Mouse (Mus musculus) thymus, postnatal 4 days (tissue): ENCODE measurements around the gene Eif2b1.
"Not testable (repeated sequence)": the region's sequence is repeated elsewhere in the genome, so short reads cannot be mapped to it uniquely, and the experiment has no call there.

ENCODE experiments used
- DNase-seq: peaks from one replicate; pipeline ENCODE4 v3.0.0; 2021

The Eif2b1 gene

DNA sequence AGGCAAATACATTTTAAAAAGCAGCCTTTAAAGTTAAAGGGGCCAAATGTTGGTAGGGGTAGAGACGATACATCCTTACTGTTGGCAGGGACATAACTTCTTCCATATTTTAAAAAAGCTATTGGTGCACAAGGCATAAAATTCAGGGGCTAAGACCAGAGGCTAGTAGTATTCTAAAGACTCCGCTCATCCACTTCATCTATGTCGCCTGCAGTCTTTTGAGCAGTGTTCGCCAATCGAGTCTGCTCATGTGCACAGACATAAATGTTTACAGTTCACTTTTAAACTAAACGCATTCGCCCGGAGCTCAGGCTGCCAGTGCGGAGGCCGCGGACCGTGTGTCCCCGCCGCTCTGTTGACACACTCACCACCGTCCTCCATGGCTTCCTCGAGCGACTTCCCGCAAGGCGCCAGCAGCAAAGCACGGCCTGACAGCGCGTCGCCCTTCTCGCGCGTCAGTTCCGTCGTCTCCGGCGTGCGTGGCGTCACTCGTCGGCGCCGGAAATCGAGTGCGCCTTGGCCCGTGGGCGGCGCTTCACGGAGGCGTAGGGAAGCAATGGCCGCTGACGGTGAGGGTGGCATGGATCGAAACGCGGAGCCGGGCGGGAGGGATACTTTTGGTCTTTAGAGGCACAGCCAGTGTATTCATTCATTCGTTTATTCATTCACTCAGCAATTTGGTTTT, at the start of gene Eif2b1, which contains the start of gene Gtf2h3:
Gene Eif2b1 (minus strand): TSS at position 499 of the 685 bp plus-strand sequence.
Gene Gtf2h3 (plus strand): TSS at position 508 of the 685 bp plus-strand sequence.
- peak; percentile 97 for DNase-seq

DNA sequence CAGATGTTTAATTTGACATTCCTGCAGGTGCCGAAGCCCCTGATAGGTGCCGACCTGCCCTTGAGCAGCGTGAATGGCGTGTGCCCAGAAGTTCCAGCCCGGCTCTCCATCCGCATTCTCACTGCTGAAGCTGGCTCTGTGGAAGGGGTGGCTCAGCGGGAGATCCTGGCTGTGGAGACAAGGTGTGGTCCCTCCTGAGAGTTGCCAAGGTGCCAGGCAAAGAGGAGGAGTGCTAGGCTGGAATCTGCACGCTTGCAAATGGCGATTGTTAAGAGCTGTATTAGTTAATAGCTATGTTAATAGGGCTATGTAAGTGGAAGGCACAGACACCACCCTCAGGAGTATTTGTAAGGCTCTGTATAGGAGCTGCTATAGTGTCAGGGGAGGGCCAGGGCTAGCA, 45.4 kb upstream of the Eif2b1 start:
- no peak for DNase-seq

DNA sequence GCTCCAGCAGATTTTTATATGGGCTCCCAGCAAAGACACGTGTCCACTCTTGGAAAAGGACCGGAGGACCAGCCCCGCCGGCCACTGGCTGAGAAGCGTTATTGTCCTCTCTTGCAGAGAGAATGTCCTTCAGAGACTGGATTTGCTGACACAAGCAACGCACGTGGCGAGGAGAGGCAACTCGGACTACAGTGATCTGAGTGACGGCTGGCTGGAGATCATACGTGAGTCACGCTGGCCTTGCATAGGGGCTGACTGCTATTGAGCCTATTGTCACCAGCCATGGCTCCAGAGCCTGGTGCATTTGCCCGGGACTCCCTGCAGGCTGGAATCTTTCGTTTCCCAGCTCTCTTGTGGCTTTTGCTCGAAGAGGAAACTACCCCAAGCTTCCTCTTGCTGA, 44.0 kb upstream of the Eif2b1 start:
- no peak for DNase-seq

DNA sequence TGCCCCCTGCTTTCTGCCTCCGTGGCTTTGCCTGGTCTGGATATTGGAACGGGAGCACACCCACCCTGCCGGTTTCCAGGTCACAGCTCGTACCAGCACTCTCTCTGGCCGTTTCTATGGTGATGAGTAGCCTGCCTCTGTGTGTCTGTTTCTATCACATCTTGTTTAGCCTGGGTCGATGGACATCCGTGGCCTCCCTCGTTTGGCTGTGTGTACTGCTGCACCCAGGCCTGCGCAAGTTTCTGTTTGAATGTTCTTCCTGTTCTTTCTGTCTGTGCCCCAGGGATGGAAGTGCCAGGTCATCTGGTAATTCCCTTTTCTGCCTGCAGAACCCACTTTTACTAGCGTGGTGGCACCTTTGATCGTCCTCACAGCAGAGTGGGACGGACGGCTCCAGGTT, 42.4 kb upstream of the Eif2b1 start:
- DNase-seq, result no peak

DNA sequence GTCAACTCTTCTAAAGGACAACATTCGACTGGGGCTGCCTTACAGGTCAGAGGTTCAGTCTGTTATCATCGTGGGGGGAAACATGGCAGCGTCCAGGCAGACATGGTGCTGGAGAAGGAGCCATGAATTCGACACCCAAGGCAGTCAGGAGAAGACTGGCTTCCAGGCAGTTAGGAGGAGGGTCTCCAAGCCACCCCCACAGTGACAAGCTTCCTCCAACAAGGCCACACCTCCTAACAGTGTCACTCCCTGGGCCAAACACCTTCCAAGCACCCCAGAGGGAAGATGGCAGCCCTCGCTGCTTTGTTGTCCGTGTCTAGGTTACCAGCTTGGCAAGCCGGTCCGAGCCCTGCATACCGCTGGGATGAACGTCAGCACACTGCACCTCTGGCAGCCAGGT, 39.8 kb upstream of the Eif2b1 start:
- no peak for DNase-seq

DNA sequence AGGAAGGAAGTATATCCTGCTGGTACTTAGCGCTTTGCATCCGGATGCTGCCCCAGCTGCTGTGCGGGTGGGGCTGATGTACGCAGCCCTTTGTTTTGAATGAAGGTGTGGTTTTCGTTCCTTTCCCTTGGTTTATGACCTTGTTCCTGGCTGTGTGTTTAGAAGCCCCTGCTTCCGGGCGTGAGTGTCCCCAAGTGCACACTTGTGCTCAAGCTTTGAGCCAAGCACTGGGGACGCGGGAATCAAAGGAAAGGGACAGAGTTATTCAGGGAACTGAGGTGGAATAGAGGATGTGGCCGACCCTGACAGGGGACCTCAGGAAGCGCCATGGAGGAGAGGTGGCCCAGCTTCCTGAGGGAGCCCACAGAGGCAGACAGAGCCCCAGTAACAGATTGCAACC, 35.8 kb upstream of the Eif2b1 start:
- DNase-seq, result peak; percentile 60

DNA sequence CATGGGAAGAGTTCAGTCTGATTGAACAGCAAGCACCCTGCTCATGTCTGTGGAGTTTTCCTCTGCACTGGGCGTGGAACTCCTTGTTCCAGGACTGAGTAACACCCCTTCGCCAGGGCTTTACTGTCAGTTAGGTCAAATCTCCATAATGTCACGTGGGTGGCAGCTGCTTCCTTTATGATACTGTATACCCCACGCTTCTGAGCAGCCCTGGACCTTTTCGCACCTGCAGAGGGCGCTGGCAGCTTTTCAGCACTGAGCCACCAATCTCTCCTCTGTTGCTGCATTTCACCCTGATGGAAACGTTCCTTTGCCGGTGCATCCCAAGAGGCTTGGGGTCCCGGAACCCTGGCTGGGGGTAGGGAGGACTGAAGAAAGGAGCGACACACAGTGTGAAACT, 32.0 kb upstream of the Eif2b1 start:
- DNase-seq, result peak; percentile 76

DNA sequence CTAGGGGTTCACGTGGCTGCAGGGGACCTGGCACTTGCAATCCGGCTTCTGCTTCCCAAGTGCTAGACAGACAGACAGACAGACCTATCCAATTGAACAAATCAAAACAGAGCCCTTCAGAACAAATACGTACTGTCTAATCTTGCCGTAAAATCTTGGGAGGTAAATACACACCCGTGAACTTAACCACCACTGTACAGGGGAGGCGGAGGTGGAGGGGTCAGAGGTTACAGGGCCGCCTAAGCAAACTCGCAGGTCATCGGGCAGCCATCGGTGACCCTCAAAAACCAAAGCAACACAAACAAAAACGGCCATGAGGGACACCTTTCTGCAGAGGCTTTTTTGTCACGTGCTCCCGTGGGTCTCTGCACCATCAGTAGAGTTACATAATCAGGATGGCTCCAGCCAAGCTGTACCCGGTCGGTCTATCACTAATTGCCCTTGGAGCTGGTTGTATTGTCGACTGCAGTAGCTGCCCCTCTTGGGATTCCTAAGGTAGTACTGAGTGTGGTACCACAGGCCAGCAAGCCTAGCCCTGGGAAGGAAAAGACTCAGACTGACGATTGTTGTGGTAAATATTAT, 26.2 kb upstream of the Eif2b1 start:
- no peak for DNase-seq

DNA sequence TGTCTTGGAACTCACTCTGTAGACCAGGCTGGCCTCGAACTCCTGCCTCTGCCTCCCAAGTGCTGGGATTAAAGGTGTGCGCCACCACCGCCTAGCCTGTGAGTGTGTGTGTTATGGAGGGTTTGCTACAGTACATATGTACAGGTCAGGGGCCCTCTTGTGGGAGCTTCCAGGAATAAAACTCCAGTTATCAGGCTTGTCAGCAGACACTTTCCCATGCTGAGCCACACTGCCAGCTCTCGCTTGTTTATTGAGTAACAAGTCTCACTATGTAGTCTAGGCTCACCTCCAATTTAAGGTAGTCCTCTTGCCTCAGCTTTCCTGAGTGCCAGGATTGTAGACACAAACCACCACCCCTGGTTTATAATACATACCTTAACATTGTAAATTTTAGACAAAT, 25.4 kb upstream of the Eif2b1 start:
- DNase-seq, result no peak

DNA sequence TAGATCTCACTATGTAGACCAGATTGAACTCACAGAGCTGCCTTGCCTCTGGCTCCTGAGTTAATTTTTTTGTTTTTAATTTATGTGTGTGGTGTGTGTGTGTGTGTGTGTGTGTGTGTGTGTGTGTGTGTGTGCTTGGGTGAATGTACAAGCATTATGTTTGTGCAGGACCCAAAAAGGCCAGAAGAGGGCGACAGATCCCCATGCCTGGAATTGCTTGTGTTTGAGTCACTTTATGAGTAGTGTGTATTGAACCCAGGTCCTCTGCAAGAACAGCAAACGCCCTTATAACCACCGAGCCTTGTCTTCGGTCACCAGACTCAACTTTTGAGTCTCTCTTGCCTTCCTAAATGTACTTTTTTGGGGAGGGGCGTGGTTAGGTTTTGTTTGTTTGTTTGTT, 23.4 kb upstream of the Eif2b1 start:
- peak; percentile 83 for DNase-seq

DNA sequence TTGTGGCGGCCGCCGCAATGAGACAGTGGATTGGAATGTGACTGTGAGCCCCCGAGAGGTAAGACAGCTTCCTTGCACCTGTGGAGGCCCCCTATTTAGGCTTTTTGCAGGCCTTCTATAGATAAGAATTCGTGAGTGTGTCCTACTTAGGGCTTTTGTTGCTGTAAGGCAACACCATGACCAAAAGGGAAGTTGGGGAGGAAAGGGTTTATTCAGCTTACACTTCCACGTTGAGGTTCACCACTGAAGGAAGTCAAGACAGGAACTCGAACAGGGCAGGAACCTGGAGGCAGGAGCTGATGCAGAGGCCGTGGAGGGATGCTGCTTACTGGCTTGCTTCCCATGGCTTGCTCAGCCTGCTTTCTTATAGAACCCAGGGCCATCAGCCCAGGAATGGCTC, 20.8 kb upstream of the Eif2b1 start:
- DNase-seq, result not testable (repeated sequence)

DNA sequence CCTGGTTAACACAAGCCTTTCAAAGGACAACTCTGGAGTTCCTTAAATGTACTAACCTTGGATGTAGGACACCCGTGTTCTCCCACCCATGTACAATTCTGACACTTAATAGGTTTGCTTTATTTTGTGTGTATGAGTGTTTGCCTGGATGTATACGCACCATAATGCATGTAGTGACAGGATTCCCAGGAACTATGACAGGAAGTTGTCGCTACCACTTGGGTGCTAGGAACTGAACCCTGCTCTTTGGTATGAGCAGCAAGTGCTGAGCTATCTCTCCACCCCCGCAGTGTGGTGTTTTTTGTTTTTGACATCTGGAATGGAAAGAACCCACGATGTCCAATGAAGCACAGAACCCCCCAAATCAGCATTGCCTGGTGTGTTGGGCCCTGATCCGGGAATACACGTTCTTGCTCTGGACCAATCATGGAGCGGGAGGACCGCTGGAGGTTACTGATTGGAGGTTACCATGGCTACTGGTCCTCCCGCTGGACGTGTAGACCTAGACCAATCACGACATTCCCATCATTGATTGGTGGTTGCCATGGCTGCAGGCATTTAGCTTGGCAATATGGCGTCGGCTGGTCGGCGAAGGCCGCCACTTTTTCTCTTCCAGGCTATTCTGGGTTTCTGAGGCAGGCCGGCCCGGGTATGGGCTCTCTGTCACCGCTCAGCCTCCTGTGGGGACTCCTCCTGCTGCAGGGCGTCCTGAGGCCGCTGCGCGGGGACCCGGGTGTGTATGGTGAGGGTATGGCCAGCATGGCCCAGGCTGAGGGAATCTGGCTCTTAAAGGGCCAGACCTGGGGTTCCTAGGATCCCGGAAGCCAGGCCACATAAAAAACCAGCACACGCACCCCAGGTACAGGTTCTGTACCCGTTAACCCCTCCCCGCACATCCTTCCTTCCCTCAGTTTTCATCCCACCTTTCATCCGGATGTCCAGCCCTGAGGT, 19.6 kb upstream of the Eif2b1 start:
- peak; percentile 65 for DNase-seq

DNA sequence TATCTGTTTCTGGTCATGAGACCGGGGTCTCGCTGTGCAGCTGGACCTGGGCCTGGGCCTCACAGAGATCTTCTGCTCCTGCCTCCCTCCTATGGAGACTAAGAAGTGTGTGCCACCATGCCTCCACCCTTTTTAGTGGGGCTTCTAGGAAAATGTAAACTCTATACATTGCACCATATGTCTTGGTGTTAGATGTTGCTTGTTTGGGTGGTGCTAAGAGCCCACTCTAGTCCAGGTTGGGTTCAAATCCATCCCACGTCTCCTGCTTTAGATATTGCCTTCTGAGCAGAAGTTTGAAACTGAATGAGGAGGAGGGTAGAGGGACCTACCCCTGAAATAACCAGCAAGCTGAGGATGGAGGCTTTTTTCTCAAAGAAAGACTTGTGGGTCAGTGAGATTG, 13.8 kb upstream of the Eif2b1 start:
- DNase-seq, result no peak

DNA sequence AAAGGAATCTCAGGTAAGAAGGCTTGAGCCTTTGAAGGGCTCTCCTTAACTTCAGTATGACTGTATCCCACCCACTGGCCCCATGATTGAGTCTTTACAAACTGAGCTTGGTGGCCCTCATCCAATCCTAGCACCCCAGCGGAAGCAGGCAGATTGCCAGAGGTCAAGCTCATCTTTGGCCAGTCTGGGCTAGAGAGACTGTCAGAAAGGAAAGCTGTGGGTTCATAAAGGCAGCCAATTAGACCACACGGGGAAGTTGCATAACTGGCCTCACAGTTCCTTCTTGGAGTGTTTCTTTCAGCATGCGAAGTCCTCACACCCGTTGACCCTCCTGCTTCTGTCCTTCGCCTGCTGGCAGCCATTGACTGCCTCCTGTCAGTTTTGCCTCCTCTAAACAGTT, 3.6 kb upstream of the Eif2b1 start:
- DNase-seq, result no peak

DNA sequence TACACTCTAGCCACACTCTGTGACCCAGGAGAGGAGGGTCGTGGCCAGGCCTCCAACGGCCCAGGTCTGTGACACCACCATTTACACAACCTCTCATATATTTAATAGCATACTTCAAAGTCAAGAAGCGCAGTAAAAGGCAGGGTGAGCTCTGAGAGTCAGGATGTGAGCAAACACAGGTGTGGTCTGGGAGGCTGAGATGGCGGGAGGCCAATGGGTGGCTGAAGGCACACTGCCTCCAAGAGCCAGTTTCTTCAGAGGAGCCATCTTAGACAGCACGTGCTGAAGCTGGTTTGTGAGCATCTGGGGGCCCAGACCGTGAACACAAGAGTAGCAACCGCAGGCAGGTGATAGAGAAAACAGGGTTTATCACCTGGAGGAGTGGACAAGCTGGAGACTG, 3.5 kb downstream of the Eif2b1 start:
- DNase-seq, result no peak

DNA sequence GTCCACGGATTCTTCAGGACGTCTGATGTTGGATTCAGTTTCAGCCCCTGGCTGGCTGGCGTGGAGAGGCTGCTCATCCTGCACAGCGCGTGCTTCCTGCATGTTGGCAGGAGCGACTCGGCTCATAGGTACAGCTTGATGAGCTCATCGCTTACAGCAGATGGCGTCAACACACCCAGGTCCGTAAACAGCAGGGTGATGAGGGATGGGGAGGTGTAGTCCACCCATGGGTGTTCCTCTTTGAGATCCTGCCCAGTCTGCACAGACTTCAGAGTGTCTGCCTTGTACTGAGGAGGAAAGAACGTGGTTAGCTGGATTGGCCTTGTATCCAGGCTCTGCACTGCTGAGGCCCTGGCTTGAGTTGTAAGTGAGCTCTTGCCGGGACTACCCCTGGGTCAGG, 7.9 kb downstream of the Eif2b1 start:
- DNase-seq, result no peak

DNA sequence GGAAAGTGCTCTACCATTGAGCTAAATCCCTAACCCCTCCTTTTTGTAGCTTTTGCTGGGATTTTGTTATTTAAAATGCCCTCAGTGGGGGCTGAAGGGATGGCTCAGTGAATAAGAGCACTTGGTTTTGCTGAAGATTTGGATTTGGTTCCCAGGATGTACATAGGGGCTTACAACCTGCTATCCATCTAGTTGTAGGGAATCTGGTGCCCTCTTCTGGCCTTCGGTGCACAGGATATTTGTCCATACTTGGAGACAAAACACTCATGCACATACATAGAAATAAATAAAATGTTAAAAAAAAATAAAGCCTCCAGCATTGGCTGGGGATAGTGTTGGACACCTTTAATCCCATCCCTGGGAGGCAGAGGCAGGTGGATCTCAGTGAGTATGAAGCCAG, 23.8 kb downstream of the Eif2b1 start:
- peak; percentile 55 for DNase-seq

DNA sequence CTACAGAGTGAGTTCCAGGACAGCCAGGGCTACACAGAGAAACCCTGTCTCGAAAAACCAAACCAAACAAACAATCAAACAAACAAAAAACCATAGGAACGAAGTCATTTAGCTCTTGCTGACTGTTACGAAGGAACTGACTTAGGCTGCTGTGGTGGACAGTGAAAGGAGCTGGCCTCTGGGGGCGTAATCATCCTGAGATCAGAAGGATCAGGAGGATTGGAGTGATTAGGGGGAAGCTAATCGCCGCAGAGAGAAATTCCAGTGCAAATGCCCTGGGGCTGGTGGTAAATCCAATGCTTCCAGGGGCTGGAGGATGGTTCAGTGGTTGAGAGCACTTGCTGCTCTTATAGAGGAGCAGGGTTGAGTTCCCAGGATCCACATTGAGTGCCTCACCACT, 25.3 kb downstream of the Eif2b1 start:
- DNase-seq, result no peak

DNA sequence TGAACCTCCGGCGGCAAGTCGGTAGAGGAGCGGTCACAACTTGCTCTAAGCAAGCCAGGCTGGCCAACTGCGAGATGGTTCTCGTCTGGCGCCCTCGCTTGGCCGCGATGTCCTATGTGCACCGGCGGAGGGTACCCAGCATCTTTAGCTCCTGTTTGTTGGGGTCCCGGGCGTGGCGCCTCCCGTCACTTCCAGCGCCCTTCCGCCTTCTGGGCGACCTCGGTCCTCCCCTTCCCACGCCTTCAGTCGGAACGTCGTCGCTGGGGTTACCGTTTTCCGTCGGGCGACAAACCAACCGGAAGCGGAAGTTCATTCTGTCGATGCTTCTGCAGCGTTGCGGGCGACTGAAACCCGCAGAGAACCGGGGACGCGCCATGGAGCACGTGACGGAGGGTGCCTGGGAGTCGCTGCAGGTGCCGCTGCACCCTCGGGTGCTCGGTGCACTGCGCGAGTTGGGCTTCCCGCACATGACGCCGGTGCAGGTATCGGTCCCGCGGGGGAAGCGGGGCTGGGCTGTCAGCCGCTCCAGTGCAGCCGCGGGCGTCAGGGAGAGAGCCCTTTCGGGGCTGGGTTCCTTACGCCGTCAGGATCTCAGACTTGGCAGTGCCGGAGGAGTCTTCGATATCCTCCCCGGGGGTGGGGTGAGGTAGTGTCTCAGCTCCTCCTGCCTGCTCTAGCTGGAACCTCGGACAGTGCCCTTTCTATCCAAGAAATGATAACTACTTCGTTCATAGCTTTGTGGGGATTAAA, 26.2 kb downstream of the Eif2b1 start, which contains the start of gene Ddx55:
Gene Ddx55 (plus strand): TSS at position 307 of the 750 bp plus-strand sequence.
- peak; percentile 91 for DNase-seq

DNA sequence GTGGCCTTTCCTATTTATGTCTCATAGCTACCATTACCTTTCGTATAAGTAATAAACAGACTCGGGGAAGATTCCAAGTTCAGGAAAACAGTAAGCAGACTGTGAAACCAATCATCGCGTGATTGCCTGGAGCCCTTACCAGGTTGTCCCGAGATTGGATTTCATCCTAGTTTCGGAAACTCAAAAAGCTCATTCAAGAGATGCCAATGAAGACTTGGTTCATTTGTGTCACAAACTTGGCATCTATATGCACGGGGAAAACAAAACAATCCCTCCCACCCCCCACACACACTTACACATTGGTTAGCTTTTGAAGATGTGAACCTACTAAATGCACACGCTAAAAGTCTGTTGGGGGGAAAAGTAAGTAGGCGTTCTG, 26.8 kb downstream of the Eif2b1 start:
- no peak for DNase-seq

DNA sequence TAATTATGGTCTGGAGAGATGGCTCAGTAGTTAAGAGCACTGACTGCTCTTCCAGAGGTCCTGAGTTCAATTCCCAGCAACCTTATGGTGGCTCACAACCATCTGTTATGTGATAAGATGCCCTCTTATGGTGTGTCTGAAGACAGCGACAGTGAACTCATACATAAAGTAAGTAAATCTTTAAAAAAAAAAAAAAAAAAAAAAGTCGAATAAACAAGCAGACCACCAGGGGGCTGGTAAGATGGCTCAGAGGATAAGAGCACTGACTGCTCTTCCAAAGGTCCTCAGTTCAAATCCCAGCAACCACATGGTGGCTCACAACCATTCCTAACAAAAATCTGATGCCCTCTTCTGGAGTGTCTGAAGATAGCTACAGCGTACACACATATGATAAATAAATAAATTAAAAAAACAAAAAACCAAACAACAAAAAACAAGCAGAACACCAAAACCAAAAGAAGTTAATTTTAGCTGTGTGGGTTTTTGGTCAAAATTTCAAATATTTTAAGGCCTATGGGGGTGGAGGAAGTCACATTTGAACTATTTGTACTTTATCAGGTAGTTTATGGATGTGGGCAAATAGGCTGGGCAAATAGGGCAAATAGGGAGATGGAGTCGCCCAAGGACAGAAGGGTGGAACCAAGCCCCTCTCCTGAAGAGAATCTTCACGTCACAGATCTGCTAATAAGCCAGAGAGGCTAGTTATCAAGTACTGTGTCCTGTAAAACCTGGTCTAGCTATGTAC, 27.4 kb downstream of the Eif2b1 start:
- peak; percentile 41 for DNase-seq

DNA sequence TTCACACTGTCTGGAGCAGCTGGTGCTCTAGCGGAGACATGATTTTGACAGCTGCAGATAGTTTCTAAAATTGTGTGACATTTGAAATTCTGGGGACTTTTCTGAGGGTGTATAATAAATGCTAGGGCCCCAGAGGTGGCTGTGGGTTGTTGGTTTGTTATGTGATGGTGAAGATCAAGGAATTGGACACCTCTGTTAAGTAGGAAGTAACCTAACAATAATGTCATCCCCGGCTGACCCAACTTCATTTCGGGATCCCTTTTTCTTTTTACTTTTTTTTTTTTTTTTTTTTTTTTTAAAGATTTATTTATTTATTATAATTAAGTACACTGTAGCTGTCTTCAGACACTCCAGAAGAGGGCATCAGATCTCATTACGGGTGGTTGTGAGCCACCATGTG, 28.2 kb downstream of the Eif2b1 start:
- not testable (repeated sequence) for DNase-seq
